Mouse (Mus musculus): ENCODE data around the gene Nectin3. TPM values are rescaled to one million over a fixed set of nuclear protein-coding genes. Genes with fewer than 3 reads are reported as not detected.
"Not testable (repeated sequence)": the region's sequence is repeated elsewhere in the genome, so short reads cannot be mapped to it uniquely, and the experiment has no call there.

The Nectin3 gene
- polyA plus RNA-seq, 1 experiment from 2014 or later = 28.0 TPM

DNA sequence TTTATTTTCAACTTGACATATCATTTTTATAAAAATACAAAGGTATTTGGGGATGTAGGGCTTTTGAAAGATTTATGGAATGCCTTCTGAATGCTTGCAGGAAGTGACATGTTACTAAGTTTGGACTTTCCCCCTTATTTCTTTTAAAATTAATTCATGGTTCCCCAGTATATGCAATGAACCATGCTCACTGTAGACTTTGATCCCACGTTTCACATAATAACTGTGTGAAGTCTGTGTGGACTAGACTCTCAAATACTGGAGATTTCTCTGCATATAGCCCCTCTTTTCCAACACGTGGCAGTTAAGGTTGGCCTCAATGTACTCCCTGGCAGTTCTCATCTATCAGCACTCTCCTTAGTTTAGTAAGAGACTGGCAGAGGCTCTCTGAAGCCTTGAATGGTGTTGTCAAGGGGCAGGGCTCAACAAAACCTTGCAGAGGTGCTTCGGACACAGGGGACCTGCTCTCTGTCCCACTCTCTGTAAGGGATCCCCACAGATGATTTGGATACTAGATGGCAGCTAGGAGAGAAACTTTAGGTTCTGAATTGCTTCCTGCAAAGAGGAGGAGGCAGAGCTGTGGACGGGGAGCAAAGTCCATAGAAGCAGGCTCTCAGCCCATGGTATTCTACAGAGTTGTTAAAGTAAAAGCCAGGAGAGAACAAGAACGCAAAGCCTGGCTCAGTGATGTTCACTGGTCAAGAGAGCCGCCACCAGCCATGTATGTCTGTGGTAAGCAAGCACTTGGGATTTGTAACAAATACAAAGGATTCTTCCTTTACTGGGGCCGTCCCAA, 91.3 kb downstream of the Nectin3 start:
- no peak overlapping the region for H3K4me3 ChIP-seq
- no peak for DNase-seq (ENCODE audit: low spot score)
- peaks cover 18% of the 10 kb centered on the region for H3K36me3 ChIP-seq
- H3K27me3 ChIP-seq (ENCODE audit: low read depth, poor library complexity, severe bottlenecking) = no peaks in the 10 kb centered on the region
- 88% methylated on average over 7 of the region's 7 CpGs for WGBS
- no peak overlapping the region for H3K27ac ChIP-seq (replicated peaks)
- H3K9me3 ChIP-seq (replicated peaks) = no peaks in the 10 kb centered on the region
- peaks cover 9% of the 10 kb centered on the region for H3K4me1 ChIP-seq

DNA sequence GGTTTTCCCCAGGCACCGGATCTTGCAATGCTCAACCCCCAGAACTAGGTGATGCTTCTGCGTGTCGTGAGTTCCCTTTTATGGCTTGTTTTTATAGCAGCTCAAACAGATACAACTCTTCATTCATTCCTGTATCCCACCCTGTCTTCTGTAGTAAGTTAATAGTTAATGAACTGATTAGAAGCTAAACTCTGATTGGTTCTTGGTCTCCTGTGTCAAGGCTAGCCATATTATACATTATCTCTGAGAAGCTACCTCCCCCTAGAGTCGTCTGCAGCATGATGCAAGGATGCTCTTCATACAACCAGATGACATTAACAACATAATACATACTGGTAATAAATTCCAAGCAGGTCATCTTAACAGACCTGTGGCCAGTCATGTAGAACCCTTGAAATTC, 100.4 kb downstream of the Nectin3 start:
- Histone ChIP-seq H3K4me3 (no peak overlapping the region), H3K27me3 (ENCODE audit: low read depth, poor library complexity, severe bottlenecking) (no peaks in the 10 kb centered on the region), H3K9me3 (replicated peaks) (no peaks in the 10 kb centered on the region), H3K4me1 (no peaks in the 10 kb centered on the region), H3K27ac (replicated peaks) (no peak overlapping the region), H3K36me3 (peaks cover 59% of the 10 kb centered on the region)
- no peak for DNase-seq (ENCODE audit: low spot score)
- 90% methylated on average over 4 of the region's 4 CpGs for WGBS

DNA sequence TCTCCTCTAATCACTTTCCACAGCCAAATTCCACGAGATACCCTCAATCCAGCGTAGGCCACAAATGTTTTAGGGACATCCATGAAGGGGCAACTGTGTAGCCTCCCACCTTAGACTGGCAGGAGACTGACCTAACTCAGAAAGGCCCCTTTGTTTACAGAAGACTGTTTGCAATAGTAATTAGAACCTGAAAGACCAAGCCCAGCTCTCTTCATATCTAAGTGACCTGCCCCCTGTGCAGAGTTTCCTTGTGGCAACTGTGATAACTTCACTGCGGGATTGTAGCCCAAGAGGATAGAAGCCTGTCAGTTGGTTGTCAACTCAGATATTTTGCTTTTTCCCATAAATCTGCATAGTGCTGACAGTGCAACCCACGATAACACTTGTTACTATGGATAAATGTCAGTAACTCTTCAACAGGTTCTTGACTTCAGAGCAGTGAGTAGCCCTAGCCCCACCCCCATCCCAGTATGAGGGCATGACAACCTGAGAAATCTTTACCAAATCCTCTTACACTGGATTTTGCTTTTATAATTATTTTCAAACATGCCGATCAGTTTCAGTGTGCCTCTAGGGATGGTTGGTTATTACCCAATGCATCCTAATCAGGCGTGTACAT, 108.8 kb downstream of the Nectin3 start:
- H3K27ac ChIP-seq (replicated peaks) = 0 out of 2 replicates have a peak overlapping the region, but pooled peaks have one; percentile 6
- no peaks in the 10 kb centered on the region for H3K27me3 ChIP-seq (ENCODE audit: low read depth, poor library complexity, severe bottlenecking)
- DNase-seq (ENCODE audit: low spot score) = peak; percentile 26
- peaks cover 38% of the 10 kb centered on the region for H3K4me1 ChIP-seq
- H3K9me3 ChIP-seq (replicated peaks) = no peaks in the 10 kb centered on the region
- WGBS = 60% methylated on average over 6 of the region's 6 CpGs
- H3K4me3 ChIP-seq = no peak overlapping the region
- H3K36me3 ChIP-seq = peaks cover 21% of the 10 kb centered on the region

DNA sequence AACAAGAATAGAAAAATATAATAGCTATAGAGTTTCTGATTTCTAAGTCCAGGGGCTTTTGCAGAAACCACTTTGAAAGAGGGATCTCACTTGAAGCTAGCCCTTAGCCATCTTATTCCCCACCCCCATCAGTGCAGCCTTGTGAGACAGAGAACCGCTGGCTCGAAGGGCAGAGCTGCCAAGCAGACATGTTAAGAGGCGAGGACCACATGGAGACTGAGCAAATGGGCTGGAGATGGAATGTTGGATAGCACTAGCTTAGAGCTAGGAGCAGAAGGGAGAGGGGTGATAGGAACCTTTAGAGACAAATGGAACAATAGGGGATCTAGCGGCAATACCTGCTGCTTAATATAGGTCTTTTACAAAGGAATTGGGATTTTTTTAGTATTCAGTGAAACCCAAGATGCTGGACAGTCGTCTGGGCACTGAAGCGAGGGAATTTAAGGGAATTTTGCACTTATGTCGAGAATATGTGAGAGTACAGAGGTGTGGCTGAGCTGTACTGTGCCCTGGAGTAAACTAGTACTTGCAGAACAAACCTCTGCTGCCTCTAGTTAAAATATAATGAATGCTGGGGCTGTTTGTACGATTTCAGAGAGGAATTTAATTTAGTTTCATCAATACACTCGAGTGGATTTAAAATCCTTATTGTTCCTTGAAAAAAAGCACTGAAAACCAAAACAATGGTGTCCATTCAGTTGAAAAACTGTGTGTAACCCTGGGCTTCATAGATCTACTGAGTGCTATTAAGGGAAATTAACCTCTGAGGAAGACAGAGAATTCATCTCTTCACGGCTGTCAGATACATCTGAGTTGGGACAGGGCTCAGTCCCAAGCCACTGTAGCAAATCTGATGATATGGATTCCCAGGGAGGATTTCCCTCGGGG, 109.6 kb downstream of the Nectin3 start:
- Histone ChIP-seq H3K4me1 (peaks cover 38% of the 10 kb centered on the region), H3K4me3 (no peak overlapping the region), H3K36me3 (peaks cover 16% of the 10 kb centered on the region), H3K27me3 (ENCODE audit: low read depth, poor library complexity, severe bottlenecking) (no peaks in the 10 kb centered on the region), H3K27ac (replicated peaks) (peak overlapping the region; percentile 6; the same call in 1 of the 2 replicates), H3K9me3 (replicated peaks) (no peaks in the 10 kb centered on the region)
- DNase-seq (ENCODE audit: low spot score) = peak; percentile 26
- 43% methylated on average over 11 of the region's 11 CpGs for WGBS

DNA sequence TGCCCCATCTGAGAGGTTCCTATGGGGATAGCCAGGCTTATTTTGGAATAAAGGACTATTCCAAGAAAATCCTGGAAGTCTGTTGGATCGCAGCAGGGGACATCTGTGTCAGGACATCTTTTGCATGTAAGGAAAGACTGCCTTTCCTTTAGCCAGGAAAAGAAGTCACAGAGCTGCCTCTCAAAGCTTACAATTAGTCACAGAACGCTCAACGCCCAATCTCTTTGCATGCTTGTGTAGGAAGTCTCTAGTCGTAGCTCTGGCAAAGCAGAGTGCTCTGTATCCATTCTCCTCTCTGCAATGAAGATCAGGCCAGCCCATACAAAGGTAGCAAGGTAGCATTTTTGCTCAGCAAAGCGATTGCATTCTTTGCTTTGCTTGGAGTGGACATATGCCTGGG, 114.0 kb downstream of the Nectin3 start:
- Histone ChIP-seq H3K9me3 (replicated peaks) (no peaks in the 10 kb centered on the region), H3K27ac (replicated peaks) (no peak overlapping the region), H3K4me1 (peaks cover 15% of the 10 kb centered on the region), H3K27me3 (ENCODE audit: low read depth, poor library complexity, severe bottlenecking) (no peaks in the 10 kb centered on the region), H3K4me3 (no peak overlapping the region), H3K36me3 (no peaks in the 10 kb centered on the region)
- WGBS = 90% methylated on average over 5 of the region's 5 CpGs
- DNase-seq (ENCODE audit: low spot score) = no peak

DNA sequence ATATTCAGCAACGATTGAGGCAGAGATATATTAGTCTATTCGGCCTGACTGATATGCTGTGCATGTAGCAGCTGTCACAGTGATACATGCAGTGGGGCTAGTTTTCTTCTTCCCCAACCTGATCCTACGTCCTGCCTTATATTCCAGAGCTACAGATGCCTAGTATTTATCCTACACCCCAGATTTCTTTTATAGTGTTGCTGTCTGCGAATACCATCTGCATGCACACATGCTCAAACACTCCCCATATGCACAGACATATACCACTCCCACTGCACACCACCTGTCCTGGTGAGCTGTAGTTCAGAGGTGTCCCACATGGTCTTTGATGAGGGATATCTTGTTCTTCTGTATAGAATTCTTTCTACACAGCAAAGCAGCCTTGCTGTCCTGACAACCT, 115.0 kb downstream of the Nectin3 start:
- H3K36me3 ChIP-seq = no peaks in the 10 kb centered on the region
- WGBS = 94% methylated on average over 4 of the region's 4 CpGs
- no peaks in the 10 kb centered on the region for H3K27me3 ChIP-seq (ENCODE audit: low read depth, poor library complexity, severe bottlenecking)
- H3K27ac ChIP-seq (replicated peaks) = no peak overlapping the region
- H3K9me3 ChIP-seq (replicated peaks) = no peaks in the 10 kb centered on the region
- H3K4me1 ChIP-seq = peaks cover 5% of the 10 kb centered on the region
- no peak for DNase-seq (ENCODE audit: low spot score)
- no peak overlapping the region for H3K4me3 ChIP-seq

DNA sequence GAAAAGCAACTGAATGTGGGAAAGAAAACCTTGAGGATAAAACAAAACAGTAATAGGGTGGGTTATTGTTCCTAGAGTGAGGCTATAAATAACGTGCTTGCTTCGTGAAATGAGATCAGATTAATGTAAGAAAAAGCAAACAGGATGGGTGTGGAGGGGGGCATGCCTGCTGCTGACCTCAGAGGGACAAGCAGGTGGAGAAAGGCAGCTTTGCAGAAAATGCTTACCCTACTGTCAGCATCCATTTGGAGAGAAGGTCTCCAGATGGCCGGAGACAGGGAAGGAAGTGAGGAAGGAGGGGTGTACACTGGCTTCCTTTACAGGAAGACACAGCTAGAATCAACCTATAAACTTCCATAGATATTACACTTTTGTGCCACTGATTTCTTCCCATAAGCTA, 121.8 kb downstream of the Nectin3 start:
- Histone ChIP-seq H3K36me3 (no peaks in the 10 kb centered on the region), H3K4me3 (no peak overlapping the region), H3K4me1 (no peaks in the 10 kb centered on the region), H3K27ac (replicated peaks) (no peak overlapping the region), H3K9me3 (replicated peaks) (no peaks in the 10 kb centered on the region), H3K27me3 (ENCODE audit: low read depth, poor library complexity, severe bottlenecking) (no peaks in the 10 kb centered on the region)
- DNase-seq (ENCODE audit: low spot score) = no peak
- 87% methylated on average over 3 of the region's 3 CpGs for WGBS

DNA sequence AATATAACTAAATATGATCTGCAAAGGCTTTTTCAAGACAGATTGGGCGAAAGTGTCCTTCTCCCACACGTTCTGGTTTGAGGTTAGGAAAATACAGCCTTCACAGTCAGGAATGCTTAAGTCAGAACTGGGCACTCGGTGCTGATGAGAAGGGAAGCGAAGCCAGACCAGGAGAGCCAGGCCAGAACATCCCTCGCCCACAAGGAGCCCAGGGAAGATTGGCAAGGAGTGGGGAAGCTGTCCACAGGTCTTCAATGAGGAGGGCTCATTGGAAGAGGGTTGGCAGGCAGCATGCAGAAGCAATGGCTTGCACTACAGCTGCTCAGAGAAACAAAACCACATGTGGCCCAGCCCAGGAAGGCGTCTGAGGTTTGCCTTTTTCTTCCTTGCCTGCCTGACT, 136.3 kb downstream of the Nectin3 start:
- no peaks in the 10 kb centered on the region for H3K27me3 ChIP-seq (ENCODE audit: low read depth, poor library complexity, severe bottlenecking)
- H3K9me3 ChIP-seq (replicated peaks) = no peaks in the 10 kb centered on the region
- peaks cover 10% of the 10 kb centered on the region for H3K4me1 ChIP-seq
- DNase-seq (ENCODE audit: low spot score) = no peak
- H3K36me3 ChIP-seq = no peaks in the 10 kb centered on the region
- H3K27ac ChIP-seq (replicated peaks) = no peak overlapping the region
- no peak overlapping the region for H3K4me3 ChIP-seq
- WGBS = 69% methylated on average over 6 of the region's 6 CpGs

DNA sequence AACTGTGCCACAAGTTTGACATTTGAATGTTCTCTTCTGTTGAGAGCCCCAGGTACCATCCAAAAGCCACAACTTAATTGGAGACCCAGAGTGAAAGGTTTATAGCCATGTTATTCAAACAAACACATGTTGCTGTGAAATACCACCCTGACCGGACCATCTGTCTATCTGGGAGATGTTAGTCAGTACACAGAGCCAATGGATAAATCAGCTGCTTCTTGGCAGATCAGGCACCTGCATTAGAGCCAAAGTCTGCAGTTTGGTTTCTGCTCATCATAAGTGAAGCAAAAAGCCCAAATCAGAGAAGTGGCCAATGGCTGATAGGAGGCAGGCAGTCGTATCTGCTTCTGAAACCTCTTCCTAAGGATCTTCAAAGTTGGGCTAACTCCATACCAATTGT, 140.7 kb downstream of the Nectin3 start:
- not testable (repeated sequence) for H3K9me3 ChIP-seq (replicated peaks); H3K27me3 ChIP-seq (ENCODE audit: low read depth, poor library complexity, severe bottlenecking); H3K36me3 ChIP-seq; DNase-seq (ENCODE audit: low spot score); H3K27ac ChIP-seq (replicated peaks); H3K4me3 ChIP-seq
- H3K4me1 ChIP-seq = peaks cover 10% of the 10 kb centered on the region
- 93% methylated on average over 2 of the region's 2 CpGs for WGBS

DNA sequence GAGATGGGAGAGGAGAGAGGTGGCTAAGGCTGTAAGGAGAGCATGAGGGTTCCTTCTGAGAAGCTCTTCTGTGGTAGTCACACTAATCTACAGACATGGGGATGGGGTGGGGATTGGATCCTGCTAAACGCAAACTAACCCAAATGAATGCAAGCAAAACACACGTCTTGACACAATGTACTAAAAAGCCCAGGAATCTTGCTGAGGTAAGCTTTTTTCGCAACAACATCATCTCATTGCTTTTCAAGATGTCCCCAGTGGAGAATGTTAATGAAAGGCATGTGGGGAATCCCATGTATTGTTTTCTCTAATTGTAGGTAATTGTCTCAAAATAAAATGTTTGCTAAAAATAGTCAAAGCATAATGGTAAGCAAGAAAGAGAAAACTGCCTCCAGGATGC, 141.7 kb downstream of the Nectin3 start:
- Histone ChIP-seq H3K27ac (replicated peaks) (no peak overlapping the region), H3K4me1 (peaks cover 4% of the 10 kb centered on the region; the same call in 1 of the 2 replicates), H3K27me3 (ENCODE audit: low read depth, poor library complexity, severe bottlenecking) (no peaks in the 10 kb centered on the region), H3K36me3 (no peaks in the 10 kb centered on the region), H3K4me3 (no peak overlapping the region), H3K9me3 (replicated peaks) (no peaks in the 10 kb centered on the region)
- no peak for DNase-seq (ENCODE audit: low spot score)
- 56% methylated on average over 3 of the region's 3 CpGs for WGBS

All from midbrain, embryonic 10.5 days (tissue).